Mouse (Mus musculus): ENCODE data around the gene Haus3. TPM values are rescaled to one million over a fixed set of nuclear protein-coding genes. Genes with fewer than 3 reads are reported as not detected.
A peak's percentile ranks its signal among the peaks of the same experiment; 100 is the strongest.

Gene Haus3
- 43.2 and 47.6 TPM in 2 replicates for polyA plus RNA-seq (2011; ENCODE audit: insufficient read depth, insufficient read length, low read depth, missing spikeins)

GRCm38 (mm10) chr5:34168950-34169891 lies at the start of gene Haus3, which contains the start of gene Poln:
TSS of gene Haus3 (minus strand) at chr5:34169527.
TSS of gene Poln (minus strand) at chr5:34169448.
- H3K4me3 ChIP-seq (ENCODE audit: low read depth, low read length) = peak within 1 kb of the TSS; percentile 74
- H3K4me1 ChIP-seq (ENCODE audit: control insufficient read depth, insufficient read depth, low read length) = no peaks in the 10 kb centered on the region
- peak within 1 kb of the TSS; percentile 71 for H3K9ac ChIP-seq (ENCODE audit: low read depth, poor library complexity, severe bottlenecking)
- TF ChIP-seq EP300 (IDR thresholded peaks at IDR 0.05; ENCODE audit: insufficient read depth, low read depth, low read length) (0 out of 2 replicates have a peak, but pooled peaks have one; percentile 40), CTCF (IDR thresholded peaks at IDR 0.05; ENCODE audit: low read depth, low read length) (no peak), POLR2A (IDR thresholded peaks at IDR 0.05; ENCODE audit: insufficient read depth, low read length) (peak; percentile 88)
- no peaks in the 10 kb centered on the region for H3K27me3 ChIP-seq (ENCODE audit: control insufficient read depth, insufficient read depth, low read length, poor library complexity, severe bottlenecking)
- H3K36me3 ChIP-seq (ENCODE audit: control insufficient read depth, insufficient read depth, low read length, poor library complexity, severe bottlenecking) = 0 out of 2 replicates have a peak, but pooled peaks cover 2% of the 10 kb centered on the region
- peak within 1 kb of the TSS; percentile 71 for H3K27ac ChIP-seq (ENCODE audit: insufficient read depth, low read length)
- no peaks in the 10 kb centered on the region for H3K9me3 ChIP-seq (replicated peaks; ENCODE audit: control insufficient read depth, insufficient read depth, low read length, poor library complexity, severe bottlenecking)

GRCm38 (mm10) chr5:34218672-34219071 lies 49.3 kb upstream of the Haus3 start:
- Histone ChIP-seq H3K27ac (ENCODE audit: insufficient read depth, low read length) (no peak overlapping the region), H3K36me3 (ENCODE audit: control insufficient read depth, insufficient read depth, low read length, poor library complexity, severe bottlenecking) (no peaks in the 10 kb centered on the region), H3K9me3 (replicated peaks; ENCODE audit: control insufficient read depth, insufficient read depth, low read length, poor library complexity, severe bottlenecking) (no peaks in the 10 kb centered on the region), H3K9ac (ENCODE audit: low read depth, poor library complexity, severe bottlenecking) (no peak overlapping the region), H3K4me1 (ENCODE audit: control insufficient read depth, insufficient read depth, low read length) (no peaks in the 10 kb centered on the region), H3K4me3 (ENCODE audit: low read depth, low read length) (no peak overlapping the region), H3K27me3 (ENCODE audit: control insufficient read depth, insufficient read depth, low read length, poor library complexity, severe bottlenecking) (no peaks in the 10 kb centered on the region)
- TF ChIP-seq CTCF (IDR thresholded peaks at IDR 0.05; ENCODE audit: low read depth, low read length) (no peak), POLR2A (IDR thresholded peaks at IDR 0.05; ENCODE audit: insufficient read depth, low read length) (no peak), EP300 (IDR thresholded peaks at IDR 0.05; ENCODE audit: insufficient read depth, low read depth, low read length) (no peak)

DNA sequence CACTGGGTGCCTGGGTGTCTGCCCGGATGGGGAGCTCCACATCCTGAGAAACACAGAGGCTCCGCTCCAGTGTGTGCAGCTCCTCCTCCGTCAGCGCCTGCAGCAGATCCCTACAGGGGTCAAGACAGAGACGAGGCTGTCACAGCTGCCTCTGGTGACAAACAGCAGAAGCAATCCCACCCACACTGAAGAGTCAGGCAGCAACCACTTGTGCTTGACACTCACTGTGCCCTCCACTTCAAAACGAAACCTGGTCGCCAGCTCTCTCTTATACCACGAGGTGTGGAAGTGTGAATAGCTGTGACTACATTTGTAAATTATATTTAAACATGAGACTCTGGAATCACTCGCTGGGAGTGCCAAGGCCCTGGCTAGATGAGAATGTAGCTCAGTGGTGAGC lies 48.4 kb upstream of the Haus3 start:
- no peak overlapping the region for H3K4me3 ChIP-seq (ENCODE audit: low read depth, low read length)
- H3K27me3 ChIP-seq (ENCODE audit: control insufficient read depth, insufficient read depth, low read length, poor library complexity, severe bottlenecking) = no peaks in the 10 kb centered on the region
- H3K9me3 ChIP-seq (replicated peaks; ENCODE audit: control insufficient read depth, insufficient read depth, low read length, poor library complexity, severe bottlenecking) = no peaks in the 10 kb centered on the region
- no peak overlapping the region for H3K9ac ChIP-seq (ENCODE audit: low read depth, poor library complexity, severe bottlenecking)
- TF ChIP-seq EP300 (IDR thresholded peaks at IDR 0.05; ENCODE audit: insufficient read depth, low read depth, low read length) (no peak), CTCF (IDR thresholded peaks at IDR 0.05; ENCODE audit: low read depth, low read length) (no peak), POLR2A (IDR thresholded peaks at IDR 0.05; ENCODE audit: insufficient read depth, low read length) (no peak)
- H3K4me1 ChIP-seq (ENCODE audit: control insufficient read depth, insufficient read depth, low read length) = no peaks in the 10 kb centered on the region
- H3K27ac ChIP-seq (ENCODE audit: insufficient read depth, low read length) = no peak overlapping the region
- H3K36me3 ChIP-seq (ENCODE audit: control insufficient read depth, insufficient read depth, low read length, poor library complexity, severe bottlenecking) = no peaks in the 10 kb centered on the region

DNA sequence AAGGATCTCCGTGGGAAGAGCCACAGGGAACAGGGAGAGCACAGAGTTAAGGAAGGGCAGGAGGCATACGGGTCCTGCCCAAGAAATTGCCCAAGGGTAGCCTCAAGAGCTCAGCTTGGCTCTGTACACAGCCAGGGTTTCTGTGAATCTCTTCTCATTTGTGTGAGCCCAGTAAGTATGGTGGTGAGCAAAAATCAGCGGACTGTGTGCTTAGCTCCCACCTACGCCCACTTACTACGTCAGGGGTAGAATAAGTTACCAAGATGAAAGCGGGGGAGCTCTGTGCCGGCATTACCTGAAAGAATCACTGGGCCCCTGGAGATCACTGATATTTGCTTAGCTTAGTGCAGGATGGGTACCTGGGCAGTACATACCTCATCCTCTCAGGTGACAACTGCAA lies 46.7 kb upstream of the Haus3 start:
- Histone ChIP-seq H3K27ac (ENCODE audit: insufficient read depth, low read length) (no peak overlapping the region), H3K9ac (ENCODE audit: low read depth, poor library complexity, severe bottlenecking) (no peak overlapping the region), H3K4me3 (ENCODE audit: low read depth, low read length) (no peak overlapping the region), H3K36me3 (ENCODE audit: control insufficient read depth, insufficient read depth, low read length, poor library complexity, severe bottlenecking) (no peaks in the 10 kb centered on the region), H3K4me1 (ENCODE audit: control insufficient read depth, insufficient read depth, low read length) (no peaks in the 10 kb centered on the region), H3K9me3 (replicated peaks; ENCODE audit: control insufficient read depth, insufficient read depth, low read length, poor library complexity, severe bottlenecking) (no peaks in the 10 kb centered on the region), H3K27me3 (ENCODE audit: control insufficient read depth, insufficient read depth, low read length, poor library complexity, severe bottlenecking) (no peaks in the 10 kb centered on the region)
- TF ChIP-seq EP300 (IDR thresholded peaks at IDR 0.05; ENCODE audit: insufficient read depth, low read depth, low read length) (no peak), POLR2A (IDR thresholded peaks at IDR 0.05; ENCODE audit: insufficient read depth, low read length) (no peak), CTCF (IDR thresholded peaks at IDR 0.05; ENCODE audit: low read depth, low read length) (no peak)

DNA sequence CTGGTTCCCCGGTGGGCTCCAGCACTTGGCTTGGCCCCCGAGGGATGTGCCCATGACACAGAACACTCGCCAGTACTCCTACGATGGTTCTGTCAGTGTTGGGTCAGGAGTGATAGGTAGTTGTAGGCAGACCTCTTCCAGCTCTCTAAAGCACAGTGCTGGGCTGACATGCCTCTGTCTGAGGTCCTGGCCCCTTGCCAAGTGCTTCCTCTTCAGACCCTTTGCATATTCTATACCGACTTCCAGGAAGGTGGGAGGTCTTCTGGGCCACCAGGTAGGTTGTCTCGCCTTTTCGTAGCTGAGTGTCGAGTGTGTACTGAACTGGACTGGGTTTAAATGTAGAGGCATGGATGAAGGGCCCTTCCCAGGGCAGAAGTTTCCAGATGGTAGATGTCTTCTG lies 44.3 kb upstream of the Haus3 start:
- H3K27ac ChIP-seq (ENCODE audit: insufficient read depth, low read length) = no peak overlapping the region
- H3K9me3 ChIP-seq (replicated peaks; ENCODE audit: control insufficient read depth, insufficient read depth, low read length, poor library complexity, severe bottlenecking) = no peaks in the 10 kb centered on the region
- TF ChIP-seq EP300 (IDR thresholded peaks at IDR 0.05; ENCODE audit: insufficient read depth, low read depth, low read length) = no peak
- TF ChIP-seq POLR2A (IDR thresholded peaks at IDR 0.05; ENCODE audit: insufficient read depth, low read length) = no peak
- TF ChIP-seq CTCF (IDR thresholded peaks at IDR 0.05; ENCODE audit: low read depth, low read length) = no peak
- no peak overlapping the region for H3K9ac ChIP-seq (ENCODE audit: low read depth, poor library complexity, severe bottlenecking)
- H3K4me3 ChIP-seq (ENCODE audit: low read depth, low read length) = no peak overlapping the region
- no peaks in the 10 kb centered on the region for H3K4me1 ChIP-seq (ENCODE audit: control insufficient read depth, insufficient read depth, low read length)
- no peaks in the 10 kb centered on the region for H3K36me3 ChIP-seq (ENCODE audit: control insufficient read depth, insufficient read depth, low read length, poor library complexity, severe bottlenecking)
- H3K27me3 ChIP-seq (ENCODE audit: control insufficient read depth, insufficient read depth, low read length, poor library complexity, severe bottlenecking) = no peaks in the 10 kb centered on the region

- Histone ChIP-seq H3K9me3 (replicated peaks; ENCODE audit: control insufficient read depth, insufficient read depth, low read length, poor library complexity, severe bottlenecking) (no peaks in the 10 kb centered on the region), H3K9ac (ENCODE audit: low read depth, poor library complexity, severe bottlenecking) (no peak overlapping the region), H3K4me3 (ENCODE audit: low read depth, low read length) (no peak overlapping the region), H3K27me3 (ENCODE audit: control insufficient read depth, insufficient read depth, low read length, poor library complexity, severe bottlenecking) (no peaks in the 10 kb centered on the region), H3K27ac (ENCODE audit: insufficient read depth, low read length) (no peak overlapping the region), H3K36me3 (ENCODE audit: control insufficient read depth, insufficient read depth, low read length, poor library complexity, severe bottlenecking) (no peaks in the 10 kb centered on the region), H3K4me1 (ENCODE audit: control insufficient read depth, insufficient read depth, low read length) (no peaks in the 10 kb centered on the region)
- TF ChIP-seq EP300 (IDR thresholded peaks at IDR 0.05; ENCODE audit: insufficient read depth, low read depth, low read length) (no peak), POLR2A (IDR thresholded peaks at IDR 0.05; ENCODE audit: insufficient read depth, low read length) (no peak), CTCF (IDR thresholded peaks at IDR 0.05; ENCODE audit: low read depth, low read length) (peak; percentile 93)
These were observed 41.0 kb upstream of the Haus3 start for GRCm38 (mm10) chr5:34210279-34210678.

Data from ES-Bruce4 (cell line).